Mouse (Mus musculus) ES-E14 (cell line): ENCODE measurements around the gene Ren1.

ENCODE experiments used
- HCFC1 ChIP-seq: IDR thresholded peaks from 2 replicates; pipeline ENCODE4 v1.6.1; 2012; ENCODE audit warnings: low read length, inconsistent platforms, borderline replicate concordance; ENCODE audit not compliant: insufficient read depth
- MAFK ChIP-seq: IDR thresholded peaks from 2 replicates; pipeline ENCODE4 v1.6.1; 2014; ENCODE audit warnings: mild to moderate bottlenecking, low read depth, low read length, inconsistent platforms; ENCODE audit not compliant: insufficient read depth
- ZNF384 ChIP-seq: IDR thresholded peaks from 2 replicates; pipeline ENCODE4 v1.6.1; 2012; ENCODE audit warnings: low read depth, low read length, inconsistent platforms

DNA sequence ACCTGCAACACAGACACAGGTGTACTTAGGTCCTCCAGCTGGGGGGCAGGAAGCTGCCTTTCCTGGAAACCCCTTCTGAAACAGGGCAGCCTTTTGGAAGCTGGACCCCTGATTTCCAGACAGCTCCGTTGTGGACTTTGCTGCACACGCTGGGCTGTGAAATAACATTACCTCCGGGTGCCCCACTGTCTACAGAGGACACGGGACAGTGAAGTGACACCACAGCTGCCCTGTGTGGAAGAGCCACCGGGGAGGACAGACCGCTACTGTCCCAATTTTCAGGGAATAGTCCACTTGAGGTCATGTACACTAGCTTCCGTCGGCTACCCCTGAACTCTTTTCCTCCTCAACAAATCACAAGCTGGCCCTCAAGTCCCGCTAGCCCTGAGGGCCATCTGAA, 58.0 kb downstream of the Ren1 start:
- no peak for TF ChIP-seq HCFC1
- TF ChIP-seq MAFK = no peak
- no peak for TF ChIP-seq ZNF384
